Mouse (Mus musculus) forebrain, postnatal 0 days (tissue): ENCODE measurements around the gene Bloc1s4. TPM values are rescaled to one million over a fixed set of nuclear protein-coding genes. Genes with fewer than 3 reads are reported as not detected.

Experiments
- ATAC-seq: fragments of 200-750 bp; cut with Nextera tagmentation; 2 replicates; pipeline ENCODE4 v1.8.0; 2017; ENCODE audit warnings: mild to moderate bottlenecking, moderate library complexity
- DNase-seq: peaks from one replicate; pipeline ENCODE4 v3.0.0-alpha.2; 2015
- H3K27ac ChIP-seq: fragments of 300-500 bp; sonication (generic); 2 replicates; pipeline ENCODE4 v1.5.1; 2014; ENCODE audit warnings: low read depth, mild to moderate bottlenecking, antibody characterized with exemption, low read length, moderate library complexity, mixed read lengths
- H3K27me3 ChIP-seq: fragments of 300-500 bp; sonication (generic); 2 replicates; pipeline ENCODE4 v1.6.1; 2014; ENCODE audit warnings: mild to moderate bottlenecking, low read length, mixed read lengths; ENCODE audit not compliant: insufficient read depth
- H3K36me3 ChIP-seq: fragments of 300-500 bp; sonication (generic); 2 replicates; pipeline ENCODE4 v1.6.1; 2014; ENCODE audit warnings: mild to moderate bottlenecking, moderate library complexity; ENCODE audit not compliant: insufficient read depth
- H3K4me1 ChIP-seq: fragments of 300-500 bp; sonication (generic); 2 replicates; pipeline ENCODE4 v1.6.1; 2014; ENCODE audit warnings: antibody characterized with exemption; ENCODE audit not compliant: insufficient read depth
- H3K4me2 ChIP-seq: fragments of 300-500 bp; sonication (generic); 2 replicates; pipeline ENCODE4 v1.6.1; 2014; ENCODE audit warnings: low read depth, mild to moderate bottlenecking, moderate library complexity
- H3K4me3 ChIP-seq: fragments of 300-500 bp; sonication (generic); 2 replicates; pipeline ENCODE4 v1.5.1; 2014; ENCODE audit warnings: low read depth, low read length, mixed read lengths
- H3K9ac ChIP-seq: fragments of 300-500 bp; sonication (generic); 2 replicates; pipeline ENCODE4 v1.6.1; 2014; ENCODE audit warnings: mild to moderate bottlenecking
- H3K9me3 ChIP-seq: fragments of 300-500 bp; sonication (generic); 2 replicates; pipeline ENCODE4 v1.6.1; 2016; ENCODE audit warnings: low read length
- CTCF ChIP-seq: sonication (generic); IDR thresholded peaks from 2 replicates; pipeline ENCODE4 v1.5.1; 2016; ENCODE audit warnings: antibody characterized with exemption, control low read depth, low read depth
- WGBS: fragments of 180-500 bp; shearing (Covaris S2); extraction: QIAGEN DNeasy Blood & Tissue Kit; methylation state at CpG from one replicate; pipeline ENCODE4 v1.1.7; 2014; 5-methylcytosine and 5-hydroxymethylcytosine counted together
- polyA plus RNA-seq: library from polyadenylated mRNA; unstranded; fragments of >200 nt; fragmentation: Nextera tagmentation; extraction: Ambion mirVana; gene quantifications from 2 replicates; pipeline ENCODE4 v1.2.1, GENCODE M21; 2015
- total RNA-seq: library from RNA; depleted of rRNA; stranded (reverse); fragments of >200 nt; gene quantifications from 2 replicates; pipeline ENCODE4 v1.2.3, GENCODE M21; 2014

Bloc1s4 gene
- total and polyA plus RNA-seq, 2 experiments from 2014 or later, result 23.6 to 32.7 TPM

DNA sequence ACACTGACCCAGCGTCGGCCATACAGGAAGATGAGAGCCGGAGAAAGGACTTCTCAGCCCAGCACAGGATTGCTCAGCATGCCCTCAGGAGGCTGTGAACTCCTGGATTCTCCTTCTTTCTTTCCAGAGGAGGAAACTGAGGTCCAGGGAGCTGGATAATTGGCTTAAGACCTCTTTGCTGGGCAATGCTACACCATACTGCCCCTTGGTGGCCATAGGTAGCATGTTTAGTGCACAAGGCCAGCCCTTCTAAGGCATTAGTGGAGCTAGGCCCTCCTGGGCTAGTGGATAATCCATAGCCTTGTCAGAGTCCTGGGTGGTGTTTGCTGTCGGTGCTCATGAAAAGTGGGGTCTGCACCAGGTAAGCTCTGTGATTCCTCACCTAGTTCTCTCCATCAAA is 8.6 kb downstream of the Bloc1s4 start:
- no peak overlapping the region for H3K4me3 ChIP-seq
- H3K9ac ChIP-seq, result no peak overlapping the region
- H3K4me2 ChIP-seq, result no peak overlapping the region
- ATAC-seq, result no peak
- no peaks in the 10 kb centered on the region for H3K4me1 ChIP-seq
- no peaks in the 10 kb centered on the region for H3K36me3 ChIP-seq
- TF ChIP-seq CTCF, result peak; percentile 56
- no peaks in the 10 kb centered on the region for H3K27me3 ChIP-seq
- no peaks in the 10 kb centered on the region for H3K9me3 ChIP-seq
- H3K27ac ChIP-seq, result no peak overlapping the region
- 51% methylated on average over 4 of the region's 4 CpGs for WGBS
- no peak for DNase-seq

DNA sequence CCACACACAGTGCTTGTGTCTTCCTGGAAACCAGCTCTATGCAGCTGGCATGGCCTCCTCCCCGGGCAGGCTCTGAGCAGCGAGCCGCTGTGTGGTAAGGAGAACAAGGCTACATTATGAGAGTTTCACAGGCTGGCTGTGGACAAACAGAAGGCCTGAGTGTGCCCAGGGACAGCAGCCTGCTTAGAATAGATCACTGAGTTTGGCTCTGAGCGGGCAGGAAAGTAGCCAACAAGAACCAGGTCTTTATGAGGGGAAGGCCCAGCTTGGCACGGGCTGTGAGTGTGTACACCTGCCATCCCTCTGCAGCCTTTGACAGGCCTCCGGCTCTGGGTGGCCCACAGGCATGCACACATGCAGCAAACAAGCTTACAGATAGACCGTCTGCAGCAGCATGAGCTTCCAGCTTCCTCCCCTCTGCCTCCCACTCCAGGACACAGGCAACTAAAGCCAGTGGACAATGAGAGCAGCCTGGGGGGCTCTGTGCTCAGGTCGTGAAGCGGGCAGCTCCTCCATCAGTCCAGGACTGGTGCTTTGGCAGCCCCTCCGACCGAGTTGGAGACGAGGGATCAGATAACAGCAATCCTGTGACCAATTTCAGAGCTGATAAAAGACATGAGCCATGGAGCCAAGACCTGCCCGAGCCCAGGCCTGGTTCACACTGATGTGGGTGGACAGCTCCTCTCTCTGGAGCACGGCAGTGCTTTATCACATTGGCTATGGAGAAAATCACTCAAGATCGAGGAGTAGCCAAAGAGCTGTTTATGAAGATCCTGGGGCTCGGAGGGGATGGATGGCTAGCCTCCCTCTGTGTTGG is 9.4 kb downstream of the Bloc1s4 start:
- peak overlapping the region; percentile 9; the same call in 1 of the 2 replicates for H3K27ac ChIP-seq
- H3K27me3 ChIP-seq, result no peaks in the 10 kb centered on the region
- TF ChIP-seq CTCF, result no peak
- no peak overlapping the region for H3K4me2 ChIP-seq
- no peak overlapping the region for H3K4me3 ChIP-seq
- DNase-seq (peak; percentile 66), ATAC-seq (peak; percentile 94)
- H3K4me1 ChIP-seq, result no peaks in the 10 kb centered on the region
- H3K9ac ChIP-seq, result no peak overlapping the region
- H3K9me3 ChIP-seq, result no peaks in the 10 kb centered on the region
- H3K36me3 ChIP-seq, result no peaks in the 10 kb centered on the region
- WGBS, result 56% methylated on average over 16 of the region's 16 CpGs

DNA sequence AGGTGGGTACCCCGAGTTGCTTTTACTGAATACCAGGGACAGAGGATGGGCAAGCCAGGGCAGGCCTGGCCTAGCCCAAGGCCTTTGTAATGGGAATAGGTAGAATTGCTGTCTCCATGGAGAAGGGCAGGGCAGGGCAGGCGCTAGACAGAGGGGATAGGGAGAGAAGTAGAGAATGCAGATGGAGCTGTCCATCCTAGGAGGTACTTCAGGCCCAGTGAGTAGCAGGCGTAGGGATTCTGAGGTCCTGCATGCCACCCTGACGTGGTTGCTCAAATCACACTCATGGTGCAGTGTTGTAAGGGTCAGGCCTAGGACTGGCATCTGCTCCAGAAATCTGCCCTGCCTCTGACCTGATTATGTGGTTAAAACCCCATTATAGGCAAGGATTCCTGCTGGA is 10.7 kb downstream of the Bloc1s4 start:
- H3K27ac ChIP-seq, result no peak overlapping the region
- no peak overlapping the region for H3K4me3 ChIP-seq
- H3K27me3 ChIP-seq, result no peaks in the 10 kb centered on the region
- no peak for TF ChIP-seq CTCF
- no peak overlapping the region for H3K9ac ChIP-seq
- ATAC-seq (no peak), DNase-seq (no peak)
- H3K4me2 ChIP-seq, result no peak overlapping the region
- 62% methylated on average over 4 of the region's 4 CpGs for WGBS
- no peaks in the 10 kb centered on the region for H3K9me3 ChIP-seq
- H3K36me3 ChIP-seq, result no peaks in the 10 kb centered on the region
- H3K4me1 ChIP-seq, result no peaks in the 10 kb centered on the region

DNA sequence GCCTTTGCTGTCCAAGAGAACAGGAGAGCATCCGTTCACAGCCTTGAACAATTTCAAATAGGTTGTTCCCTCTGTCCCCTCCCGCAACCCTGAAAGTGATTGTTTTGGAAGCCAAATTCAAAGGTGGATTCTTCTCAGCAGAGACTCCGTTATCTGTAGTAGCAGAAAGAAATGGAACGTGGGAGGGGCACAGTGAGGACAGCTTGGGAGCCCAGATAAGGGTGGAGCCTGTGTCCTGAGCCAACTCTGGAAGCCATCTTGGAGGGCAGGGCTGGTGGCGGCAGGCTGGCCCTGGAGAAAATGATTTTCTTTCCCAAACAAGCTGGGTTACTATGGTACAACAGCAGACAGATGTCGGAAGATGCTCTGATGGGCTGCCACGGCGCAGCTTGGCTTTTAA is 12.4 kb downstream of the Bloc1s4 start:
- no peaks in the 10 kb centered on the region for H3K27me3 ChIP-seq
- H3K27ac ChIP-seq, result no peak overlapping the region
- WGBS, result 74% methylated on average over 8 of the region's 8 CpGs
- DNase-seq (no peak), ATAC-seq (no peak)
- H3K36me3 ChIP-seq, result no peaks in the 10 kb centered on the region
- no peaks in the 10 kb centered on the region for H3K9me3 ChIP-seq
- H3K4me2 ChIP-seq, result no peak overlapping the region
- H3K4me3 ChIP-seq, result no peak overlapping the region
- no peak overlapping the region for H3K9ac ChIP-seq
- H3K4me1 ChIP-seq, result no peaks in the 10 kb centered on the region
- TF ChIP-seq CTCF, result no peak

DNA sequence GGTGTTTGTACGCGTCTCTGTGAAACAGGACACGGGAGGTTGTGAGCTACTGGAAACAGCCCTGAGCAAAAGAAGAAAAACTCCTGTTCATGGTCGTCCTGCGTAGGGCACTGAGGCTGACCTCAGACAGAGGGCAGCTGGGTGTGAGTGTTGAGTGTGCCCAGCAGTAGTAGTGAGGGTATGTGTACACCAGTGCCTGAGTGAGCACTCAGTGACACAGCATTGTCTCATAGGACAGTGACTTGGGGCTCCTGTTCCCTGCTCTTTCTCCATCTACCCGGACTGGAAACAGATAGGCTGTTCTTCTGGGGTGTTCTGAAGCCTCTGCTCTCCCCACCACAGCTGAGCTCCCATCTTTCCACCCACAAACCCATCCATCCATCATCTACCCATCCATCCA is 13.3 kb downstream of the Bloc1s4 start:
- DNase-seq (no peak), ATAC-seq (no peak)
- no peak for TF ChIP-seq CTCF
- no peak overlapping the region for H3K4me2 ChIP-seq
- no peaks in the 10 kb centered on the region for H3K36me3 ChIP-seq
- no peaks in the 10 kb centered on the region for H3K27me3 ChIP-seq
- no peaks in the 10 kb centered on the region for H3K4me1 ChIP-seq
- H3K4me3 ChIP-seq, result no peak overlapping the region
- H3K27ac ChIP-seq, result no peak overlapping the region
- no peaks in the 10 kb centered on the region for H3K9me3 ChIP-seq
- H3K9ac ChIP-seq, result no peak overlapping the region
- 88% methylated on average over 6 of the region's 6 CpGs for WGBS

DNA sequence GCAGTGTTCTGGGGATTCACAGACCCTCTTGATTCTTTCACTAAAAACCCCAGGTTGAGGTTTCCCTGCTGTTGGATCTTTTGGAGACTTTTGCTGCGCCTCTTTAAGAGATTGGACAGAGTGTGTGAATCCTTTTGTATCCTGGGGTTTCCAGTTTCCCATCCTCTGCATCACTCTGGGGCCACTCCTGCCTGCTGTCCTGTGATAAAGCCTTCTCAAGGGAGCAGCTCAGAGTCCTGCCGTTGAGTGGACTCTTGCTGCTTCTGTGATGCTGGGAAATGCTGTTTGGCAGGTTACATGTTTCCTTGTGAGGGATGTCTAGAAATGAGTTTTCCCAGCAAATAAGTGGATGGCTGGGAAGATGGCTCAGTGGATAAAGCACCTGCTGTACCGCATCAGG is 15.0 kb downstream of the Bloc1s4 start:
- no peaks in the 10 kb centered on the region for H3K4me1 ChIP-seq
- H3K27me3 ChIP-seq, result no peaks in the 10 kb centered on the region
- 78% methylated on average over 3 of the region's 3 CpGs for WGBS
- H3K9ac ChIP-seq, result no peak overlapping the region
- no peaks in the 10 kb centered on the region for H3K36me3 ChIP-seq
- no peak overlapping the region for H3K4me3 ChIP-seq
- no peak overlapping the region for H3K4me2 ChIP-seq
- ATAC-seq, result no peak
- H3K9me3 ChIP-seq, result no peaks in the 10 kb centered on the region
- TF ChIP-seq CTCF, result no peak
- H3K27ac ChIP-seq, result no peak overlapping the region
- no peak for DNase-seq

DNA sequence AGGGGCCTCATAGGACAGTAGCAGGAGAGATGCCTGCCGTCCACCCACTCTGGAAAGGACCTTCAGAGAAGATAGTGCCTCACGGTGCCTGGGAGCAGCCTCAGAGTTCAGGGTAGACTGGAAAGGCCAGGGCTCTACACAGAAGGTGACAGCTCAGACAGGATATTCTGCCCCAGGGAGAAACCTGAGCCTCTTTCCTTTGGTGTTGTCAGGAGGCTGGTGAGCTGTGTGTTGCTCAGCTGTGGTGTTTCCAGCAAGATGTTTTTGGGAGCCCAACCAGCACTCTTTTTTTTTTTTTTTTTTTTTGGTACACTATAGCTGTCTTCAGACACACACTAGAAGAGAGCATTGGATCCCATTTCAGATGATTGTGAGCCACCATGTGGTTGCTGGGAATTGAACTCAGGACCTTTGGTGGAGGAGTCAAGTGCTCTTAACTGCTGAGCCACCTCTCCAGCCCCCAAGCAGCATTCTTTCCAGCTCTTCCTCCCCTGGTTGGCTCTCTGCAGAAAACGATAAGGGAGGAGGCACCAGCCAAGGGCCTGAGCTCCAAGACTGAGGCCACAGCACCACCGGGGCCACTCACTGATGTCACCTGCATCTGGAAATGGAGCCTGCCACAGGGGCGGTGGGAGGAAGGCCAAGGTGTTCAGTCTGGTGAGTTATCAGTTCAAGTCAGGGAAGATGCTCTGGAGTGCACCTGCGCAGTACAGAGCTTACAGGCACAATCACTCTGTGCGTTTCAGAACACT is 16.4 kb downstream of the Bloc1s4 start:
- TF ChIP-seq CTCF, result no peak
- no peak overlapping the region for H3K9ac ChIP-seq
- no peak overlapping the region for H3K27ac ChIP-seq
- 76% methylated on average over 7 of the region's 7 CpGs for WGBS
- no peak overlapping the region for H3K4me3 ChIP-seq
- H3K4me2 ChIP-seq, result no peak overlapping the region
- H3K9me3 ChIP-seq, result no peaks in the 10 kb centered on the region
- DNase-seq (no peak), ATAC-seq (no peak)
- H3K36me3 ChIP-seq, result no peaks in the 10 kb centered on the region
- no peaks in the 10 kb centered on the region for H3K27me3 ChIP-seq
- H3K4me1 ChIP-seq, result no peaks in the 10 kb centered on the region
